Mouse (Mus musculus) olfactory bulb, adult 2 months (tissue): Measurements from ENCODE around the gene Med6.

Experiments used
- CTCF ChIP-seq: fragments of 200-500 bp; IDR thresholded peaks from 2 replicates; pipeline ENCODE4 v1.5.1; 2012; ENCODE audit warnings: low read depth, mild to moderate bottlenecking, low read length, moderate library complexity; ENCODE audit not compliant: insufficient read depth
- POLR2A ChIP-seq: fragments of 200-500 bp; IDR thresholded peaks from 2 replicates; pipeline ENCODE4 v1.6.1; 2012; ENCODE audit warnings: mild to moderate bottlenecking, low read depth, low read length, moderate library complexity; ENCODE audit not compliant: insufficient read depth

- TF ChIP-seq POLR2A = no peak
- TF ChIP-seq CTCF = no peak
Observed at GRCm38 (mm10) chr12:81594902-81595671, at the start of gene Med6.
